ENCODE assay signal across 8 mouse cellular contexts in the genomic region with DNA sequence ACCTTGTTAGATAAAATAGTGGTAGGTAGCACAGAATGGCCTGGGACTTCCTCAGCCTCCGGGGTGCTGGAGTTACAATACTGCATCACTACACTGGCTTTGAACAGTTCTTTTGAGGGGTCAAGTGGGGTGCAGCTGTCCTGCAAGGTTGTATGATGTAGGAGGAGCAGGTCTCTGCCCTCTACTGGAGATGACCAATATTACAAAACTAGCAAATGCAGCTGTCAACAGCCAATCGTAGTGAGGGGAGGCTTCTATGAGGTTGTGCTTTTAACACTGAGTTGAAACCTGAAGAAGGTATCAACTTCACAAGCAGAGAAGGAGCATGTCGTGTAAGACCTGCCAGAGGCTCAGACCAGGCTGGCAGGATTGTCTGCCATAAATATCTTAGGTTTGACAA. TPM values are rescaled to one million over a fixed set of nuclear protein-coding genes. Genes with fewer than 3 reads are reported as not detected.
A peak's percentile ranks its signal among the peaks of the same experiment; 100 is the strongest.
DNase-seq lines count a peak whose midpoint lies in the region; ATAC-seq and TF ChIP-seq lines count a peak whose summit lies in the region.

No protein-coding gene starts in this region.

- WGBS in liver, adult 2 months = 21% methylated on average over 3 of the region's 3 CpGs
- WGBS in stomach, postnatal 0 days = 19% methylated on average over 3 of the region's 3 CpGs
- 30% methylated on average over 3 of the region's 3 CpGs for WGBS in intestine, embryonic 15.5 days

- no peaks in the 10 kb centered on the region for H3K9me3 ChIP-seq in stomach, postnatal 0 days (ENCODE audit: control insufficient read depth, low read length)
- H3K9me3 ChIP-seq in intestine, embryonic 15.5 days = no peaks in the 10 kb centered on the region

- TF ChIP-seq CTCF in liver, adult 2 months (IDR thresholded peaks at IDR 0.05; ENCODE audit: low read depth, low read length) = peak; percentile 50
- peak; percentile 72 for TF ChIP-seq CTCF in stomach, postnatal 0 days (IDR thresholded peaks at IDR 0.05; ENCODE audit: low read depth)

- peak; percentile 13 for DNase-seq in adrenal gland, postnatal 10 days
- no peak for DNase-seq in adrenal gland, postnatal 25 days
- peak; percentile 45 for DNase-seq in liver, adult 2 months (ENCODE audit: extremely low read depth, low read depth, low spot score)
- no peak for DNase-seq in liver
- no peak for DNase-seq in stomach, postnatal 0 days (ENCODE audit: low spot score)
- no peak for DNase-seq in adrenal gland, postnatal 14 days

- no peak overlapping the region for H3K4me3 ChIP-seq in liver, adult 2 months (ENCODE audit: insufficient read depth, low read depth, low read length)
- no peak overlapping the region for H3K4me3 ChIP-seq in stomach, postnatal 0 days (ENCODE audit: low read depth, low read length)
- H3K4me3 ChIP-seq in intestine, embryonic 15.5 days (replicated peaks) = no peak overlapping the region

- H3K4me1 ChIP-seq in liver, adult 2 months (ENCODE audit: control insufficient read depth, insufficient read depth, low read length) = no peaks in the 10 kb centered on the region
- H3K4me1 ChIP-seq in stomach, postnatal 0 days (replicated peaks; ENCODE audit: control insufficient read depth, insufficient read depth) = 0 out of 2 replicates have a peak, but pooled peaks cover 3% of the 10 kb centered on the region
- no peaks in the 10 kb centered on the region for H3K4me1 ChIP-seq in intestine, embryonic 15.5 days (replicated peaks)

- no peaks in the 10 kb centered on the region for H3K36me3 ChIP-seq in liver, adult 2 months (ENCODE audit: control insufficient read depth, insufficient read depth, low read length)
- H3K36me3 ChIP-seq in stomach, postnatal 0 days (ENCODE audit: control insufficient read depth, insufficient read depth, low read length) = no peaks in the 10 kb centered on the region
- H3K36me3 ChIP-seq in intestine, embryonic 15.5 days = no peaks in the 10 kb centered on the region

- H3K4me2 ChIP-seq in stomach, postnatal 0 days (replicated peaks; ENCODE audit: low read depth) = no peak overlapping the region
- H3K4me2 ChIP-seq in intestine, embryonic 15.5 days (replicated peaks) = no peak overlapping the region

- TF ChIP-seq EP300 in stomach, postnatal 0 days (optimal IDR thresholded peaks at IDR 0.05) = no peak

- 0 out of 2 replicates have a peak, but pooled peaks cover 3% of the 10 kb centered on the region for H3K79me2 ChIP-seq in liver, adult 2 months (ENCODE audit: control insufficient read depth, insufficient read depth, low read length)

- TF ChIP-seq POLR2A in liver, adult 2 months (IDR thresholded peaks at IDR 0.05; ENCODE audit: extremely low read depth, insufficient read depth, low read length) = no peak

- no peak overlapping the region for H3K9ac ChIP-seq in liver, adult 2 months (ENCODE audit: low read depth, low read length)
- no peak overlapping the region for H3K9ac ChIP-seq in stomach, postnatal 0 days (ENCODE audit: low read length)
- H3K9ac ChIP-seq in intestine, embryonic 15.5 days = no peak overlapping the region

- peak; percentile 24 to 35; a peak in 2 of 4 replicates for ATAC-seq in hematopoietic stem cell, adult 5-6 weeks (replicated peaks in 1 of 2; ENCODE audit: insufficient read depth in 1 of 2, low FRiP score in 2 of 2, low TSS enrichment in 1 of 2, low read depth in 1 of 2, poor library complexity in 2 of 2, severe bottlenecking in 2 of 2)
- ATAC-seq in stomach, postnatal 0 days (ENCODE audit: low FRiP score, low TSS enrichment) = no peak
- no peak for ATAC-seq in intestine, embryonic 15.5 days

- no peaks in the 10 kb centered on the region for H3K27me3 ChIP-seq in liver, adult 2 months (ENCODE audit: control insufficient read depth, insufficient read depth, low read length)
- H3K27me3 ChIP-seq in stomach, postnatal 0 days (ENCODE audit: control insufficient read depth, insufficient read depth, low read length) = no peaks in the 10 kb centered on the region
- H3K27me3 ChIP-seq in intestine, embryonic 15.5 days (replicated peaks) = no peaks in the 10 kb centered on the region

- no peak overlapping the region for H3K27ac ChIP-seq in liver, adult 2 months (replicated peaks; ENCODE audit: insufficient read depth, low read depth, low read length)
- no peak overlapping the region for H3K27ac ChIP-seq in stomach, postnatal 0 days (replicated peaks)
- H3K27ac ChIP-seq in intestine, embryonic 15.5 days = no peak overlapping the region

RNA-seq across cellular contexts. Expression of gene Brpf1, which starts 4.7 kb away (rescaled TPM):
- 10 to 100 TPM; 32.6 to 37.2 TPM for total RNA-seq in adrenal gland, postnatal 10 days (2021)
- 27.8 and 32.9 TPM in 2 replicates for total RNA-seq in adrenal gland, postnatal 25 days (2021)
- total RNA-seq in liver, adult 2 months (2014; rRNA removed) = 5.4 and 5.5 TPM in 2 replicates
- polyA plus RNA-seq in liver, adult 2 months (2012; rRNA removed) = 6.7 and 10.2 TPM in 2 replicates
- 24.6 and 35.6 TPM in 2 replicates for total RNA-seq in hematopoietic stem cell, adult 5-6 weeks (2017)
- polyA plus RNA-seq in stomach, postnatal 0 days (2015; fragmentation: Nextera tagmentation; extraction: Ambion mirVana) = 6.5 and 6.6 TPM in 2 replicates
- 32.3 and 36.7 TPM in 2 replicates for total RNA-seq in adrenal gland, postnatal 14 days (2021)
- polyA plus RNA-seq in intestine, embryonic 15.5 days (2015; fragmentation: Nextera tagmentation; extraction: Ambion mirVana) = 13.6 and 15.3 TPM in 2 replicates

RNA-seq across cellular contexts. Expression of gene Cpne9, which starts 20.2 kb away (rescaled TPM):
- total RNA-seq in adrenal gland, postnatal 10 days (2021) = 1 to 10 TPM in 1 of 2 experiments, under 1 TPM in 1; 0.90 to 1.2 TPM
- 0.85 and 1.4 TPM in 2 replicates for total RNA-seq in adrenal gland, postnatal 25 days (2021)
- not detected in 2 replicates for total RNA-seq in liver, adult 2 months (2014; rRNA removed)
- polyA plus RNA-seq in liver, adult 2 months (2012; rRNA removed) = not detected in 2 replicates
- total RNA-seq in hematopoietic stem cell, adult 5-6 weeks (2017) = 0.35 TPM in 1 of 2 replicates, not detected in the other
- polyA plus RNA-seq in stomach, postnatal 0 days (2015; fragmentation: Nextera tagmentation; extraction: Ambion mirVana) = 0.11 TPM in 1 of 2 replicates, not detected in the other
- 0.70 and 1.3 TPM in 2 replicates for total RNA-seq in adrenal gland, postnatal 14 days (2021)
- polyA plus RNA-seq in intestine, embryonic 15.5 days (2015; fragmentation: Nextera tagmentation; extraction: Ambion mirVana) = 0.14 TPM in 1 of 2 replicates, not detected in the other

RNA-seq across cellular contexts. Expression of gene Ogg1, which starts 24.5 kb away (rescaled TPM):
- total RNA-seq in adrenal gland, postnatal 10 days (2021) = 10 to 100 TPM; 11.9 to 12.0 TPM
- total RNA-seq in adrenal gland, postnatal 25 days (2021) = 16.7 and 19.9 TPM in 2 replicates
- 4.8 and 5.0 TPM in 2 replicates for total RNA-seq in liver, adult 2 months (2014; rRNA removed)
- polyA plus RNA-seq in liver, adult 2 months (2012; rRNA removed) = 9.2 and 10.4 TPM in 2 replicates
- total RNA-seq in hematopoietic stem cell, adult 5-6 weeks (2017) = 9.8 TPM in 2 replicates
- polyA plus RNA-seq in stomach, postnatal 0 days (2015; fragmentation: Nextera tagmentation; extraction: Ambion mirVana) = 6.8 and 7.8 TPM in 2 replicates
- 11.3 and 11.8 TPM in 2 replicates for total RNA-seq in adrenal gland, postnatal 14 days (2021)
- polyA plus RNA-seq in intestine, embryonic 15.5 days (2015; fragmentation: Nextera tagmentation; extraction: Ambion mirVana) = 11.3 and 13.3 TPM in 2 replicates

RNA-seq across cellular contexts. Expression of gene Camk1, which starts 41.5 kb away (rescaled TPM):
- total RNA-seq in adrenal gland, postnatal 10 days (2021) = 10 to 100 TPM; 47.1 to 50.3 TPM
- total RNA-seq in adrenal gland, postnatal 25 days (2021) = 45.3 and 62.0 TPM in 2 replicates
- total RNA-seq in liver, adult 2 months (2014; rRNA removed) = 16.1 and 18.8 TPM in 2 replicates
- polyA plus RNA-seq in liver, adult 2 months (2012; rRNA removed) = 12.1 and 15.6 TPM in 2 replicates
- total RNA-seq in hematopoietic stem cell, adult 5-6 weeks (2017) = 56.3 and 59.9 TPM in 2 replicates
- polyA plus RNA-seq in stomach, postnatal 0 days (2015; fragmentation: Nextera tagmentation; extraction: Ambion mirVana) = 52.7 and 52.9 TPM in 2 replicates
- 46.4 and 49.3 TPM in 2 replicates for total RNA-seq in adrenal gland, postnatal 14 days (2021)
- 75.2 and 75.4 TPM in 2 replicates for polyA plus RNA-seq in intestine, embryonic 15.5 days (2015; fragmentation: Nextera tagmentation; extraction: Ambion mirVana)

Comparison
In these comparisons a context has a peak if more than half of its experiments do, and no peak if none do; other contexts are left out.
1. DNase-seq: peak in adrenal gland, postnatal 10 days (single experiment) and liver, adult 2 months (single experiment); none in adrenal gland, postnatal 25 days (single experiment), liver (single experiment), stomach, postnatal 0 days (single experiment) and adrenal gland, postnatal 14 days (single experiment).
2. ATAC-seq: peak in hematopoietic stem cell, adult 5-6 weeks (2 of 2); none in stomach, postnatal 0 days (single experiment) and intestine, embryonic 15.5 days (single experiment).